Mouse (Mus musculus): ENCODE results near the gene Rps8.

- TF ChIP-seq TCF12 (IDR thresholded peaks at IDR 0.05; ENCODE audit: insufficient read depth, poor library complexity, severe bottlenecking) (no peak), POLR2A (IDR thresholded peaks at IDR 0.05; ENCODE audit: insufficient read length, low read depth) (no peak), MAX (IDR thresholded peaks at IDR 0.05; ENCODE audit: low read depth) (no peak), MYOG (IDR thresholded peaks at IDR 0.05; ENCODE audit: control insufficient read depth in 1 of 3, insufficient read depth in 1 of 3, insufficient read length in 2 of 3, low read depth in 2 of 3) (no peak), E2F4 (IDR thresholded peaks at IDR 0.05; ENCODE audit: insufficient read depth) (no peak), POLR2AphosphoS2 (IDR thresholded peaks at IDR 0.05; ENCODE audit: insufficient read length, low read depth) (no peak), USF1 (IDR thresholded peaks at IDR 0.05; ENCODE audit: low read depth) (no peak), MYOD1 (IDR thresholded peaks at IDR 0.05; ENCODE audit: control insufficient read depth in 1 of 3, insufficient read length in 2 of 3, low read depth in 2 of 3) (no peak), CEBPB (IDR thresholded peaks at IDR 0.05; ENCODE audit: insufficient read depth, poor library complexity, severe bottlenecking) (no peak), REST (IDR thresholded peaks at IDR 0.05; ENCODE audit: insufficient read depth, insufficient read length) (no peak)
Observed at GRCm38 (mm10) chr4:117123546-117124217, 32.4 kb downstream of the Rps8 start.
